Mouse (Mus musculus): ENCODE data around the gene Gm26938. TPM values are rescaled to one million over a fixed set of nuclear protein-coding genes. Genes with fewer than 3 reads are reported as not detected.

Gm26938 gene
- total RNA-seq, 2 experiments from 2014 or later = not detected

DNA sequence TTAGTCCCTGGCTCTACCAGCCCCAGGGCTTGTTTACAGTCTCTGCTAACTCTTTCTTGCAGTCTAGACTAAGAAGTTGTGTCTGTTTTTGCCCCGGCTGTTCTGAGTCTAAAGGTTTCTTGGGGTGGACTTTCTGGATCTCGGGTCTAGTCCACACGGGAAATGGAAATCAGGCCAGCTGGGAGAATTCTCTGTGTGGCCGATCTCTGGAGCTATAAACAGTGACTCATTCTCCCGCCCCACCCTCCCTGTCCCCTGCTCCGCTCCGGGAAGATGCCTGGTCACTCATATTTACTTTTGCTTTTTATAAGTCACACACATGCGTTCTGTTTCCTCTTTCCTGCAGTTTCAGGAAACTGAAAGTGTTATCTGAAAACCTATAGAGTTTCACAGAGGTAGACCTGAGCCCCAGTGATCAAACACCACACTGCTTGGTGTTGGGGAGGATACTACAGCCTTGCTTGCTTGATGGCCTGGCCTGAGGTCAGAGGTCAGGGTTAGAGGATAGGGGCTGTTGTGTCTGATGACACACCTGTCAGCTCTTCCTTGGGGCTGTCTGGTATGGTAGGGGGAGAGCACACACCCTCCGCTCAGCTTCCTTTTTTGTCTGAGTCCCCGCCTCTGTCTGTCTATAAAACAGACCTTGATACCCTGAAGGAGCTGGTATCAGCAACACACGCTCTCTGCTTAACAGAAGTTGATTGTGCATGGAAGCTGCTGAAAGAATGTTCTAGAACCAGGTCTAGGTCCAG is 32.7 kb downstream of the Gm26938 start:
- peak; percentile 54 for DNase-seq

DNA sequence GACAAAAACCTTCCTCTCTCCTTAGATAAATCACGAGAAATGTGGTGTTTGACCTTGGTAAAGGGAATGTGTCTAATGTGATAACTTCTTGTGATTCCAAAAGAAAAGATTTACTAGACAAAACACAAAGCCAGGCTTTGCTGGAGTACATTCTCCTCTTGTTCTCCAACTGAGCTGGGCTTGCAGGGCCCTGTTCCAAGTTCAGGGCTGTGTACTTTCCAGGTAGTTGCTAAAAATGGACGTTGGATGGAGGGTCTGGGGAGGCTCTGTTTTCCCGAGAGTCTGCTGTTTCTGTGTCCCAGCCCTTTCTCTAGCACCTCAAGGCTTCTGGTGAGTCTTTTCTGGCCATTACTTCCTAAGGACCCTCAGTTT is 33.3 kb downstream of the Gm26938 start:
- DNase-seq = peak; percentile 10

DNA sequence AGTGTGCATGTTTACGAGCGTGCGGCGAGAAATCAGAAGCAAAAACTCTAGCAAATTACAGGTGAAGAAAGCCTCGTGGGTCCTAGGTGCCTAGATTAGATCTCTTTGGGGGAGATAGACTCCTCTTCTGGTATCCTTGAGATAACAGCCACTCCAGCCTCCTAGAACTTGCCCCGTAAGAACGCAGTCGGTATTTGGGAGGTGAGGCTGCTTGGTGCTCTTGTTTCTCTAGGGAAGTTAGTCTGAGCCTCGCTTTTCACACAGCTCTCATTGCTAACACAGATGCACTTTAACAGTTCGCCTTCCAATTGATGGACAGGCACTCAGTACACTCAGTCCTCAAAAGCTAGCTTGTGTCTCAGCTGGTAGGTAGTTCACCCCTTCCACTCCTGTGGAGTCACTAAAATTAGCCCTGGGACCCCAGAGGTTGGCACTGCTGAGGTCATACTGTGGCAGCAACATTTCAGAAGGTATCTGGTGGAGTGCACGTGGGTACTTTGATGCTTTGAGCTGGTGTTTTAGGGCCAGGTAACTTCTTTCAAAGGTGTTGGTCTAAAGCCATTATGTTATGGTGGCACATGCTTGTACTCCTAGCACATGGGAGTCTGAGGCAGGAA is 33.9 kb downstream of the Gm26938 start:
- peak; percentile 6 for DNase-seq

DNA sequence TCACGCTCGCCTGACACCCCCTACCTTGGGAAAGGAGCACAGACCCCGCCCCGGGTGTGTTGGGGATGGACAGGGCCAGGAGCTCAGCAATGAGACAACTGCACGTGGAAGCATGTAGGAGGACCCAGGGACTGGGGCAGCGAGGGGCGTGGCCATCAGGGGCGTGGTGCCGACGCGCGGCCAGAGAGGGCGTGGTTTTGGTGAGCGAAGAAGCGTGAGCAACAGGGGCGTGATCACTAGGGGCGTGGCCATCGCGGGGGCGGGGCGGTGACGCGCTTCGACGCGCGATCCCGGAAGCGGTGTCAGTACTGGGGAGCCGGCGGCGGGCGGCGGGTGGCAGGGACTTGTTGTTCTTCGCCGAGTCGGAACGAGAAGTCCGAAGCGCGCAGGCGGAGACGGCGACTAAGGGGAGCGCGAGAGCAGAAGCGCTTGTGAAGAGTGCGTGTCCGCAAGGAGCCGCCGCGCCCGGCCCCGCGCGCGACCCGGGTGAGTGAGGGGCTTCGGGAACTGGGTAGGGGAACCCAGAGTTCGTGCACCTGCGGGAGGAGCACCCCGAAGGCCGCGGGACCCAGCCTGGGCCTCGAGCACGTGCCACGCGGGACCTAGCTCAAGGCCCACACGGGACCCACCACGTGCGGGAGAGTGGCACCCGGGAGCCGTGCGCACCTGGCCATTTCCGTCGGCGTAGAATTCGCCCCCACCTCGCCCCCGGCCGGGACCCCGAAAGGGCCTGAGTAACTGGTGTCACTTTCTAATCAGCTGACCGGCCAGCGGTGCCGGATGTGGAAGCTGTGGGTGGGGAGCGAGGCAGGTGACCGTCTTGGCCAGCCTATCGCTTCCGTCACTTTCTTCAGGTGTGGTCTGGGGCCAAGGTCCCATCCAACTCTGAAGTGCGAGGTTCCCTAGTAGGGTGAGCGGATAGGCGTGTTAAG is 34.7 kb downstream of the Gm26938 start, which contains the start of gene Mafk:
Gene Mafk, plus strand, starts transcription at position 287 of the 932 bp plus-strand sequence.
- peak; percentile 99 for DNase-seq

DNA sequence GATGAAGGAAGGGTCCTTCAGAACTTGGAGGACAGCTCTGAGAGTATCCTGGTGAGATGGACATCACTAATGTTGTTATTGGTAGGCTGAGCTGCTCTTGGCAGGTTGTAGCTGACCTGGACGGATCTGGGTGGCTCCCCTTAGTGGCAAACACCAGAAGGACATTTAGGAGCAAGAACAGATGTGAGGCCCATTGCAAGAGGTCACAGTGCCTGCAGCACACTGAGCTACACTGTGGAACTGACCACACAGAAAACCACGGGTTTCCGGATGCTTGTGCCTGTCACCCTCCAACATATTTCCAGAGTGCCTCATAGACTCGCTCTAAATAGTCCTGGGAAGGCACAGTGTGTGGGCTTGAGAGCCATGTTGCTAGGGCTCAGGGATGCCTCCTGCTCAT is 36.7 kb downstream of the Gm26938 start:
- DNase-seq = peak; percentile 6

DNA sequence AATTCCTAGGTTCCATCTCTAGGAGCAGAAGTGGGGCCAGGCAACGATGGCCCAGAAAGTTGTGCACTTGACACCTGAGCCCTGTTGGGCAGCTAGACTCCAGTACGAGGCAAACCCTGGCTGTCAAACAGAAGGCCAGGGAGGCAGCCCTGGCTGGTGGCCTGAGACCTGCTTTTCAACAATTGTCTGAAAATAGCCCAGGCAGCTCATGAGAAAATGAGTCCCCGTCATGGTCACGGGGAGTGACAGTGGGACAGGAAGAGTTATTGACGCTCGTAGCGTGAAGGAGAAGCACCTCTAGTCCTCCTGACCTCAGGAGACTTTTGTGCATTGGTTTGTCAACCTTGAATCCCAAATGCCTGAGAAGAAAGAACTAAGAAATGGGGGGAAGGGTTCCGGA is 44.8 kb downstream of the Gm26938 start:
- no peak for DNase-seq

DNA sequence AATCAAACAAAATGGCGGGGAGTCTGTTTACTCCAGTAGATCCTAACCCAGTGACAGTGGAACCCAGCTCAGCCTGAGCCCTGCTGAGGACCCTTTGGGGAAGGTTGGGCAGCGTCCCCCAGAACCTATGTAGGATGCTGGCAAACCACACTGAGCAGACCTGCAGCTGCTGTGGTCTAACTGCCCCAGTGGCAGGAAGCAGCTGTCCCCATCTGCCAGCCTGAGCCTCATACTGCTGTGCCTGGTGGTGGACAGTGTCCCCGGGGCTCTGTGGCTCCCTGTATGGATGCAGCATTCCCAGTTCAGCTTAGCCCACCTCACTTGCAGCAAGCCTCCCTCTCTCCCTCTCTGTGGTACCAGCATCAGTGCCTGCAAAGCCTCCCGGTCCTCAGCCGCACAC is 49.2 kb downstream of the Gm26938 start:
- DNase-seq = no peak

DNA sequence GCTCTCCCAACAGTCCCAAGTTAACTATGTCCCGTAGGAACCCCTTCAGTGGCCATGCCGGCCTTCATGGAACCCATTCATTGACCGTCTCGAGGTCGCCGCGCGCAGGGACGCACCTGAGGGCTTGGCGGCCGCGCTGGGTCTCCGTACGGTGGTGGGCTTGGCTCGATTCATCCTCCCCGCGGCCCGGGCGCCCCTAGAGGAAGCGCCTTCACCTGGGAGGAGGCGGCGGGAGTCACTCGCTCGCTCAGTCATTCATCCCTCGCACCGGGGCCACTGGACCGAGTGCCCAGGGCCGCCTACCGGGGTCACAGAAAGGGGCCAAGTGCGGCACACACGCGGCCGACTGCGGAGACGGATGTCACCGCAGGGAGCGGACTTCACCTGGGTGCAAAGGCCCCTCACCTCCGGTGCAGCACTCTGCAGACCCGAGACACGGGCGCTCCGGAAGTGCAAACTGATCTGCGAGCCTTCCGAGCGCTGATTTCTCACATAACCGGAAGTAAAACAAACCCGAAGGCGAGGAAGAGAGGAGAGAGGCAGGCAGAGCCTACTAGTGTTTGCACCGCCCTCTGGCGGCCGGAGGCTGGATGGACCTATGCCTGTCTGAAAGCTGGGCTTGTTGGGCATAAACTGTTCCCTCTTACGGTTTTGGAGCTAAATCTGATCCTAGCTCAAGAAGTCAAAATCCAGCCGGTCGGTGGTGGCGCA is 50.8 kb downstream of the Gm26938 start, which contains the start of gene Ints1:
Gene Ints1, minus strand, starts transcription at position 459 of the 711 bp plus-strand sequence.
- peak; percentile 97 for DNase-seq

DNA sequence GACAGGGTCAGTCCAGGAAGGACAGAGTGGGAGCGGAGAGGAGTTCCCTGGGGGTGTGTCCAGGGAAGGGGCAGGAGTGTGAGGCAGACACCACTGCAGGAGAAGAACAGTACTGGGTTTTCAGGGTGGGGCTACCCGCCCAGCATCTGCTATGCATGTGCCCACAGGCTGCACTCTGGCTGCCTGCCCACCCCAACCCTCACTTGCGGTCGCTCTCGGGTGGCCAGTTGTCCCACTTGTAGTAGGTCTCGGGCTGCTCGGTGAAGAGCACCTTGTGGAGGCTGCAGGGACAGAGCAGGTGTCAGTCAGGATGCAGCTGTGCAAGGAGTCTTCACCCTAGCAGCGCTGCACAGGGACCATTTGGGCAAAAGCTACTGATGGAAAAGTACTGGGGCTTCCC is 58.0 kb downstream of the Gm26938 start:
- peak; percentile 4 for DNase-seq

DNA sequence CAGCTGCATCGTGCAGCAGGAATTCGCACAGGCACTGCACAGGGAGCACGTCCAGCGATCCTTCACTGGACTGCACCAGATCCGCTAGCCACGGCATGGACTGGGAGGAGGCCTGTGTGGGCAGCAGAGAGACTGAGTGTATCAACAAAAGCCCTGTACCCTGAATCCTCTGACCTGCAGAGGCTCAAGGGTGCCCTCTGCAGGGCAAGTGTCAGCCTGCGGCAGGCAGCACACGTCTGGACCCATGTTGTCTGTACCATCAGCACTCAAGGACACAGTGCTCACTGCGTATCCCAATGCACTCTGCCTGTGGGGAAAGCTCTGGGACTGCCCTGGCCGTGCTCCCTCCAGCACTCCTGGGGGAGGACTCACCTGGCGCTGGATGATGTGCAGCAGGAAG is 61.9 kb downstream of the Gm26938 start:
- no peak for DNase-seq

DNA sequence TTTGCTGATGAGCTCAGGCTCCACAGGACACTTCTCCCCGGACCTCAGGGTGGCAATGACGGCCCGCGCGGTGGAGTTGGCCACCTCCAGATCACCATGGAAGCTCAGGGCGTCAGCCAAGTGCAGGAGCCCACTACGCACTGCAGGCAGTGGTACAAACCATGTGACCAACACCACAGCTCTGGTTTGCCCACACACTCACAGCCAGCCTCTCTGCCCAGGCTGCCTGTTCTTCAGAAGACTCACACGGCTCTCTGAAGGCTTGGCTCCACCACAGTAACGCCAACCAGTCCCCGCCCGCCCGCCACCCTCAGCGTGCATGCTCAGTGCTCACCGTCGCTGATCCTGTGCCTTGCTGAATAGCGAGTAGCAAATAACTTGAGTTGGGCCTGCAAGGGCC is 68.1 kb downstream of the Gm26938 start:
- DNase-seq = no peak

Small RNAs within 50 kb of the gene (microRNA-seq; reads per million reads assigned to microRNA genes)
- 0.20 to 1.0 reads per million in 2 experiments for gene Mir7037

Other genes with a start within 250 kb of the Gm26938 start
- 1 to 10 TPM; 4.7 to 5.6 TPM for gene Micall2, start 90.1 kb downstream of the Gm26938 start, total RNA-seq (2021)
- 10 to 100 TPM; 50.6 to 54.8 TPM for gene Ints1, start 50.7 kb downstream of the Gm26938 start, total RNA-seq (2021)
- gene Mafk, start 34.9 kb downstream of the Gm26938 start, total RNA-seq (2021) = 10 to 100 TPM; 28.1 to 29.1 TPM
- under 1 TPM; 0.07 to 0.14 TPM for gene Tmem184a, start 6.5 kb downstream of the Gm26938 start, total RNA-seq (2021)
- 10 to 100 TPM; 12.2 to 15.2 TPM for gene Psmg3, start 478 bp upstream of the Gm26938 start, total RNA-seq (2021)
- gene Elfn1, start 81.5 kb upstream of the Gm26938 start, total RNA-seq (2021) = under 1 TPM; 0.65 to 0.81 TPM

All from heart, postnatal 4 days (tissue).